Mouse (Mus musculus) lung, postnatal 0 days (tissue): ENCODE measurements at regions not wholly inside any gene's neighbourhood (a gene's known extent, or its start where the extent isn't known, plus 50 kb on each side); places are given as distances from the start of the nearest gene placed in this dataset.

Experiments
- ATAC-seq: fragments of 200-750 bp; cut with Nextera tagmentation; 2 replicates; pipeline ENCODE4 v1.8.0; 2017; ENCODE audit warnings: moderate library complexity
- DNase-seq: peaks from one replicate; pipeline ENCODE4 v3.0.0-alpha.2; 2016; ENCODE audit warnings: low spot score
- H3K27ac ChIP-seq: fragments of 300-500 bp; sonication (generic); 2 replicates; pipeline ENCODE4 v1.5.1; 2014; ENCODE audit warnings: antibody characterized with exemption, mild to moderate bottlenecking, low read length, mixed read lengths
- H3K27me3 ChIP-seq: fragments of 300-500 bp; sonication (generic); replicated peaks from 2 replicates; pipeline ENCODE4 v1.6.1; 2014; ENCODE audit warnings: low read length, mixed read lengths; ENCODE audit not compliant: insufficient read depth
- H3K36me3 ChIP-seq: fragments of 300-500 bp; sonication (generic); 2 replicates; pipeline ENCODE4 v1.6.1; 2014; ENCODE audit warnings: low read length, mixed read lengths; ENCODE audit not compliant: insufficient read depth
- H3K4me1 ChIP-seq: fragments of 300-500 bp; sonication (generic); 2 replicates; pipeline ENCODE4 v1.6.1; 2014; ENCODE audit warnings: antibody characterized with exemption, low read depth, low read length, mixed read lengths; ENCODE audit not compliant: insufficient read depth
- H3K4me2 ChIP-seq: fragments of 300-500 bp; sonication (generic); replicated peaks from 2 replicates; pipeline ENCODE4 v1.6.1; 2014; ENCODE audit warnings: low read depth, mild to moderate bottlenecking, low read length, moderate library complexity, mixed read lengths
- H3K4me3 ChIP-seq: fragments of 300-500 bp; sonication (generic); 2 replicates; pipeline ENCODE4 v1.5.1; 2014; ENCODE audit warnings: low read depth, low read length
- H3K9ac ChIP-seq: fragments of 300-500 bp; sonication (generic); replicated peaks from 2 replicates; pipeline ENCODE4 v1.6.1; 2014; ENCODE audit warnings: low read depth, mild to moderate bottlenecking
- H3K9me3 ChIP-seq: fragments of 300-500 bp; sonication (generic); 2 replicates; pipeline ENCODE4 v1.6.1; 2016; ENCODE audit warnings: low read length, mixed read lengths
- CTCF ChIP-seq: IDR thresholded peaks from 2 replicates; pipeline ENCODE4 v1.5.1; 2016; ENCODE audit warnings: antibody characterized with exemption, mild to moderate bottlenecking
- EP300 ChIP-seq: IDR thresholded peaks from 2 replicates; pipeline ENCODE4 v1.6.1; 2016; ENCODE audit warnings: antibody characterized with exemption, mild to moderate bottlenecking, control low read depth
- WGBS: fragments of 180-500 bp; shearing (Covaris S2); extraction: QIAGEN DNeasy Blood & Tissue Kit; methylation state at CpG from one replicate; pipeline ENCODE4 v1.1.7; 2014; 5-methylcytosine and 5-hydroxymethylcytosine counted together

- TF ChIP-seq CTCF (no peak), EP300 (no peak)
- H3K4me3 ChIP-seq: no peak overlapping the region
- no peaks in the 10 kb centered on the region for H3K4me1 ChIP-seq
- no peak overlapping the region for H3K4me2 ChIP-seq
- H3K27me3 ChIP-seq: no peaks in the 10 kb centered on the region
- H3K36me3 ChIP-seq: no peaks in the 10 kb centered on the region
- H3K9ac ChIP-seq: no peak overlapping the region
- ATAC-seq: no peak
- no peak overlapping the region for H3K27ac ChIP-seq
- H3K9me3 ChIP-seq: no peaks in the 10 kb centered on the region
- DNase-seq: no peak
Measured at GRCm38 (mm10) chr4:56086306-56086705, 554.0 kb upstream of the Klf4 start.

GRCm38 (mm10) chr4:56084205-56084604 is 551.9 kb upstream of the Klf4 start:
- no peak overlapping the region for H3K4me2 ChIP-seq
- no peaks in the 10 kb centered on the region for H3K36me3 ChIP-seq
- no peak overlapping the region for H3K4me3 ChIP-seq
- ATAC-seq (no peak), DNase-seq (no peak)
- no peaks in the 10 kb centered on the region for H3K9me3 ChIP-seq
- 70% methylated on average over 1 of the region's 1 CpGs for WGBS
- H3K27ac ChIP-seq: no peak overlapping the region
- no peak overlapping the region for H3K9ac ChIP-seq
- H3K27me3 ChIP-seq: no peaks in the 10 kb centered on the region
- no peaks in the 10 kb centered on the region for H3K4me1 ChIP-seq
- TF ChIP-seq EP300 (no peak), CTCF (no peak)

DNA sequence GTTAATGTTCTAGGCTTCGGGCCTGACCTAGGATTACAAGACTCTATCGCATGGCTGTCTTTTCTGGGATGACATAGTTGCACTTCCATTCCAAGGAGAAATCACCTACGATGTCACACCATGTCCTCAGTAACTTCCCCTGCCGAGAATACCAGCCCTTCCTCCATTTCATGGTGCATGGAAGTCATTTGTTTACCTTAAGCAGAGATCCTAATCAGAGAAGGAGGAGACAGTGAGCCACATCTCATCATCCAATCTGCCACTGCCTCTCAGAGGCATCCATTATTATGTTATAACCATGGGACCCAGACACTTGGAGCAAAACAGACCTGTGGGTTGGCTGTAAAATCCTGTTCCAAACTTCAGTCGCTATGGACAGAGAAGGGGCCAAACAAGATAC is 550.1 kb upstream of the Klf4 start:
- H3K4me2 ChIP-seq: no peak overlapping the region
- H3K27ac ChIP-seq: no peak overlapping the region
- ATAC-seq: peak; percentile 77
- H3K4me1 ChIP-seq: no peaks in the 10 kb centered on the region
- H3K4me3 ChIP-seq: no peak overlapping the region
- no peaks in the 10 kb centered on the region for H3K36me3 ChIP-seq
- peak; percentile 45 for DNase-seq
- TF ChIP-seq EP300 (peak; percentile 97), CTCF (no peak)
- no peaks in the 10 kb centered on the region for H3K27me3 ChIP-seq
- no peaks in the 10 kb centered on the region for H3K9me3 ChIP-seq
- 64% methylated on average over 5 of the region's 5 CpGs for WGBS
- no peak overlapping the region for H3K9ac ChIP-seq

DNA sequence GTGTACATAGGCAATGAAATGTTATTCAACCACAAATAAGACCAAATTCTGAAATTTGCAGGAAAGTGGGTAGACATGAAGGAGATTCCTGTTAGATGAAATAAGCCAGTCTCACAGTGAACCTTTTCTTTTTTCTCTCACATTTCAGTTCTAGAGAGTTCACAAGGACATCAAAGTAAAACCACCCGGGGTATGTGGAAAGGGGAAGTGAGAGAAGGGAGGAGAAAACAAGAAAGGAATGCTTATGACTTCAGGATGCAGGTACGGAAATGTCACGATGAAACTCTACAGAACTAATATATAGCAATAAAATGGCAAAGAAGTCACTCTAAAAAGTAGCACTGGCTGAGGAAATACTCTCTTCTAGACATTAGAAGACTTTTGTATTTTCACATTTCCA is 548.7 kb upstream of the Klf4 start:
- TF ChIP-seq EP300: no peak
- no peaks in the 10 kb centered on the region for H3K27me3 ChIP-seq
- H3K9me3 ChIP-seq: no peaks in the 10 kb centered on the region
- ATAC-seq (no peak), DNase-seq (no peak)
- 73% methylated on average over 3 of the region's 3 CpGs for WGBS
- no peak overlapping the region for H3K4me2 ChIP-seq
- H3K9ac ChIP-seq: no peak overlapping the region
- H3K4me3 ChIP-seq: no peak overlapping the region
- no peaks in the 10 kb centered on the region for H3K36me3 ChIP-seq
- no peaks in the 10 kb centered on the region for H3K4me1 ChIP-seq
- H3K27ac ChIP-seq: no peak overlapping the region

GRCm38 (mm10) chr4:56070664-56071334 is 538.5 kb upstream of the Klf4 start:
- Histone ChIP-seq H3K4me1 (0 out of 2 replicates have a peak, but pooled peaks cover 4% of the 10 kb centered on the region), H3K27ac (no peak overlapping the region), H3K27me3 (no peaks in the 10 kb centered on the region), H3K9me3 (no peaks in the 10 kb centered on the region), H3K4me3 (no peak overlapping the region), H3K4me2 (no peak overlapping the region), H3K36me3 (no peaks in the 10 kb centered on the region), H3K9ac (no peak overlapping the region)
- DNase-seq (peak; percentile 90), ATAC-seq (peak; percentile 91)
- WGBS: 48% methylated on average over 6 of the region's 6 CpGs
- peak; percentile 76 for TF ChIP-seq EP300
- TF ChIP-seq CTCF: no peak

DNA sequence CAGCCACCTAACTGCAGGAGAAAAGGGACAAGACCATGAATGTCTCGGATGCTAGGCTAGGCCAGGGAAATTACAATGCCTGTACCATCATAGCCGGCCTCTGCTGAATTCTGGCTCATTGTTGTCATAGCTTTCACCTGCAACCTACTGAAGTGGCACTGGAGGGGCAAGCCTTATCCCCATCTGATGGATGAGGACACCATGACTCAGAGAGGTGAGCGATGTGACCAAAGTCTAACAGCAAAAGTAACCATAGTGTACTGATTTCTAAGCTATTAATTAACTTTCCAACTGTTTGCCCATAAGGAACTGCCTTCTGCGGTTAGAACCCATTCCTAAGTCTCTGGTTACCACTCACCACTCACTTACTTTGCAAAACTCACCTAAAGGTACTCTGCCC is 536.6 kb upstream of the Klf4 start:
- Histone ChIP-seq H3K27ac (no peak overlapping the region), H3K4me3 (no peak overlapping the region), H3K4me2 (no peak overlapping the region), H3K9me3 (no peaks in the 10 kb centered on the region), H3K9ac (no peak overlapping the region), H3K27me3 (no peaks in the 10 kb centered on the region), H3K4me1 (0 out of 2 replicates have a peak, but pooled peaks cover 4% of the 10 kb centered on the region), H3K36me3 (no peaks in the 10 kb centered on the region)
- DNase-seq (no peak), ATAC-seq (no peak)
- no peak for TF ChIP-seq CTCF
- WGBS: 82% methylated on average over 4 of the region's 4 CpGs

GRCm38 (mm10) chr4:56064657-56065056 is 532.4 kb upstream of the Klf4 start:
- no peak for TF ChIP-seq EP300
- TF ChIP-seq CTCF: no peak
- Histone ChIP-seq H3K9me3 (no peaks in the 10 kb centered on the region), H3K27me3 (no peaks in the 10 kb centered on the region), H3K36me3 (no peaks in the 10 kb centered on the region), H3K4me3 (no peak overlapping the region), H3K4me2 (no peak overlapping the region), H3K4me1 (no peaks in the 10 kb centered on the region), H3K9ac (no peak overlapping the region), H3K27ac (no peak overlapping the region)
- DNase-seq (no peak), ATAC-seq (no peak)
- 95% methylated on average over 4 of the region's 4 CpGs for WGBS
